Mouse (Mus musculus): ENCODE data around the gene Brdt. TPM values are rescaled to one million over a fixed set of nuclear protein-coding genes. Genes with fewer than 3 reads are reported as not detected.

The Brdt gene
- under 1 TPM; 0.16 to 0.29 TPM for polyA plus RNA-seq (2017; shearing (Covaris generic))

- ATAC-seq = no peak
Measured at GRCm38 (mm10) chr5:107330916-107331421, at the start of gene Brdt. Gene Brdt, plus strand, starts transcription at chr5:107331159.

DNA sequence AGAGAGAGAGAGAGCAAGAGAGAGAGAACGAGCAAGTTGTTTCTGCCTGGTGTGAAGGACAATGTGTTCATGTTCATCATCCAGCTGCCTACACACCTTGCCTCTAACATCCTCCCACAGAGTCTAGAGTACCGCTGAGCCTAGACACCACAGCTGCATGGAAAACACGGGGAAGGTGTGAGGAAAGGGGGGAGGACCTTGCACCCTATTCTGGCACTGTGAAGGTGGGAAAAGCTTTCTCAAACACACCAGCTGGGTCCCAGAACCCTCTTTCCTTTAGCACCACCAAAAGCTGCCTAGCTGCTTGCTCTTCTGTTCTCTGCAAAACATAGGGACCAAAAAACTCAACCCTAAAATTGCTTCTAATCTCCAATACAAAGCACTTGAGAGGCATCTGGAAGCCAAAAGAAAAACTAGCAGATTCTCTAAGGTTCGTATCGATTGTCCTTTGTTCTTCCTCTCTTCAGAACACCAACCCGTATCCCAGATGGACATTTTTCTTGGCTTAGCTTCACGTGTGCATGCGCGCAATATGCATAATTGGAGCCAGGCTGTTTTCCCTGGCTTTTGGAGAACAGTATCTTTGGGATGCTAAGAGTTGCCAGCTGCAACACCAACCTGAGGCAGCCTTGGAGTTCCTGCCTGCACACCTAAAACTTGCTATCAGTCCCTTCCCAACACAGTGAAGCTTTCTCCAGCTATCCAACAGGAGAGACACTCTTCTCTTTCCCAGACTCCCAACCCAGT, 48.2 kb upstream of the Brdt start:
- ATAC-seq = no peak

DNA sequence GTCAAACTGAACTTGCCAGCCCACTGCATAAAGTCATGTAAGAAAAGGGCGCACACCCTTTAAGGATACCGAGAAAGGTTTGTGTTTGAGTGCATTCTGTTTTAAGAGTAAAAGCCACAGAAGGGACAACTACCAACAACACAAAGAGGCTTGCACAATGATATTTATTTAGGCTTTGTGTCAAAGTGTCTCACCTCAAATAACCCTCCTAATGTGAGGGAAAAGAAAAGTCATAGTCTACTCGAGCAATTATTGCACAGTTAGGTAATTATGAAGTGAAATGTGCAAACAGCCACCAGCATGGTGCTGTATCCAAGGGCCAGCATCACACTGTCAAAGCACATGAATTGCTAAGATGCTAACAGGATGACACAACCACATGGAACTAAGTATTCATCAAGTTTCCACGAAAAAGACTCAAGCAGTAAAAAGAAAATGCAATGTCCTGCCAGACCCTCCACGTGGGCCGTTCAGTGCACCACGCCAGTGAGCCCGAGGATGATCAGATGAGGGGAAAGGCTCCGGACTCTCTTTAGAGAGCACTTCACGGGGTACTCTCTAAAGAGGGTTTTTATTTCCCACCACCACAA, 46.9 kb upstream of the Brdt start:
- ATAC-seq = no peak

DNA sequence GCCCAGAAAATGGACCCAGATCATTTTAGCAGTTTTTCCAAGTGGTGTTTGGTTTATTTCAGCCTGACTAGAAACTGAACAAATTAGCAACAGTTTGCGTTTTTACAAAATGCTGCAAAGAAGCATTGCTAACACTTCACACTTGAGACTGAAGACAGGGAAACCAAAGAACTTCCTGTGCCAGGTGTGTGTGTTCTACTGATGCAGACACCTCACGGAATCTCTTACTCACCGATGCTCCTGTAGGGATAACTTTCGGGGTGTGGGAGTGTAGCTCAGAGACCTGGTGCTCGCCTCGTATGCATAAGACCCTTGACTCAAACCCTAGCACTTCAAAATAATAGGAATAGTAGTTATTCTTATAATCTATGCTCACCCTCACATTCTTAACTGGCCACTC, 45.4 kb upstream of the Brdt start:
- no peak for ATAC-seq

GRCm38 (mm10) chr5:107287254-107287907, 43.6 kb upstream of the Brdt start:
- ATAC-seq = peak; percentile 45

GRCm38 (mm10) chr5:107287908-107288267, 43.1 kb upstream of the Brdt start:
- no peak for ATAC-seq

DNA sequence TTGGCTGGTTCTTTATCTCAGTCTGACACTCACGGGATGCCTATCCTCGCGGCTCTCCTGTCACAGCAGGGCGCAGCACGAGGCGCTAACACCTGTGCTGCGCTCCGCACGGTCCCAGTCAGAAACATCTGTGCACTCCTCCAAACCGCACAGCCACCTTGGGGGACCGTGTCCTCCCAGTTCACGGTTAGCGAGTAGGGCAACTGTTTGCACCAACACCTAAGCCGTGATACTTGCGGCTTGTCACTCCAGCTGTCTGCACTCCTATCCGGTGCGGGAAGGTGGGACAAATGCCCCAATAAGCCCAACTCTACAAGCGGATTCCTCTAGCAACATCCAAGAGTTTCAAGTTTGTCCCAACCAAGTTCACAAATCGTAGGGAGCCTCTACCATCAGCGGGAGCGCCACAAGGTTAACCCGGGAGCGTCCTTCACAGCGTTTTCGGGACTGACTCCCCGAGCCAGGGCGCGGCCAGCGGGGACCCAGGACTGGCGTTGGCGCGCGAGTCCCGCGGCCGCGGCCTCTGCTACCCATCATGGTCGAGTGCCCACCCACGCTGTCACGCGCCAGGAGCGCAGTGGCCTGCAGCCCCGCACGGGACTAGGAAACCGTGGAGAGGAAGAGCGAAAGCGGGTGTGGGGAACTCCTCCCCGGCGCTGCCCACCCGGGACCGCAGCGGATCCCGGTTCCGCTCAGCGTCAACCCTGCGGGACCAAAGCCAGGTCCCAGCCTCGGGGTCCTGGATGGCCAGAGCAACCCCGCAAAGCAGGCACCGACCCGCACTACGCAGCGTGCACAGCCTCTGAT, 42.3 kb upstream of the Brdt start:
- ATAC-seq = peak; percentile 29

DNA sequence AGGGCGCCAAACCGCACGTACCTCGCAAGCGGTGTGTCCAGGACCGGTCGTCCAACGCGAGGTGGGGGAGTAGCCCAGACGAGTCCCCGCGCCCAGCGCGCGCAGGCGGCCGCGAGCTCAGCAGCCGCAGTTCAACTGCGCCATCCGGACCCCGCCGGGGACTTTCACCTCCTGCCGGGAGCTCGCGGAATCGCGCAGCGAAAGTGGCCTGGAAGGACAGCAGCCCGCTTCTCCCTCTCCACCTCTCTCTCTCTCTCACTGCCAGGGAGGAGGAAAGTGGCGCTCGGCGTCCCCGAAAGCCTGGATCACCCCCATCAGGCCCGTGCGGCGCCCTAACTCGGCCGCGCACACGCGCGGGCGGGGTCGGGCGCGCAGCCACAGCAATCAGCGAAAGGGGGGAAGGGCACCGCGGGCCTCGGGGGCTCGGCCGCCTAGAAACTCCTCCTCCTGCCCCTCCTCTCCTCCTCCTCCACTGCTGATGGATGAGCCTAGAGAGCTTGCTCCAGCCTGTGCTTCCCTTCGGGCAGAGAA, 41.7 kb upstream of the Brdt start, which contains the start of gene Tgfbr3:
TSS of gene Tgfbr3 (minus strand) at position 396 of the 531 bp plus-strand sequence.
- peak; percentile 70 for ATAC-seq

DNA sequence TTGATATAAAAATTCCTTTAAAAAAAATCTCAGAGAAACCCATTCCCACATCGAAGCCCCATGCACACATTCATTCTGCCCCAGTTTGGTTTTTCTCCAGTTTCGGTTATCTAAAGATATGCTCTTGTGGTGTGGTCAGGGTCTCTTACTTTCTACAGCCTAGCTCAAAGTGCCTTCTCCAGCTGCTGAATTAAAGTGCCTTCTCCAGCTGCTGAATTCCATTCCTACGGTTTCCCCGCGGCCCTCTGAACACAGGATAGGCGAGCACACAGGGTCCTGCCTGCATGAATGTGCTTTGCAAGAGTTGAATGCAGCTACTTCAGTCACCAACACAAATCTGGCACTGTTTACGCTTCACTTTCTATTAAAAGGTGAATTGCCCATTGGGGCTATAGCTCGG, 41.0 kb upstream of the Brdt start:
- no peak for ATAC-seq

- ATAC-seq = no peak
Measured at GRCm38 (mm10) chr5:107294041-107294440, 36.9 kb upstream of the Brdt start.

DNA sequence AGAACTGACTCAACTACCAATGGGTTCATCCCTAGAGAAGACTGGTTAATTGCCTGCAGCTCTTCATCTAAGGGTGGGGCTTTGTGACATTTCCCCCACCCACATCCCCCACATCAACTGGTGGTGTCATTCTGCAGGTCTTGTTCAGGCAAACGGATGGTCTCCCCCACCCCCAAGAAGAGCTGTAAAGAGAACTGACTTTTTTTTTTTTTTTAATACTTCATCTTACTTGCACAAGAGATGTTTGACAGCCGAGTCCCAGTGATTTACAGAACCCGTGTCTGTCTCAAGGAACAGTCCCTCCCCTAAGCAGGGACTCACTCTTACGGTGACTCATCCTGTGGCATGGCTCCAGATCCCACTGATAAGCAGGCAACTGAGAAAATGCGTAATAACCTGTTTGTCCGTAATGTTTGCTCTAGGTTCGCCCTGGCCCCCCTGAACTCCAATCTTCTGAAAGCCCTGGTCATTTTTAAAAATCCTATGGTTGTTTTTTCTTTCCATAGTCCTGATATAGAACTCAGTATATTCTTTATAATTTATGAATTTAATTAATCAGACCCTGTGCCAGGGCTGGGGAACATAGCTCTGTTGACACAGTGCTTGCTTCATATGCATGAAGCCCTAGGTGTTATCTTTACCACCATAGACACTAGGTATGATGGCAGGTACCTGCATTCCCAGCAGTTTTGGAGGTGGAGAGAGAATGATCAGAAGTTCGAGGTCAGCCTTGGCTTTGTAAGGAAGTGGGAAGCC, 35.7 kb upstream of the Brdt start:
- peak; percentile 49 for ATAC-seq

- ATAC-seq = no peak
Measured at GRCm38 (mm10) chr5:107295817-107296511, 35.0 kb upstream of the Brdt start.

- no peak for ATAC-seq
Measured at GRCm38 (mm10) chr5:107296512-107297322, 34.2 kb upstream of the Brdt start.

- no peak for ATAC-seq
Measured at GRCm38 (mm10) chr5:107298854-107299253, 32.1 kb upstream of the Brdt start.

- ATAC-seq = peak; percentile 63
Measured at GRCm38 (mm10) chr5:107303350-107303861, 27.6 kb upstream of the Brdt start.

GRCm38 (mm10) chr5:107304117-107304825, 26.7 kb upstream of the Brdt start:
- ATAC-seq = no peak

DNA sequence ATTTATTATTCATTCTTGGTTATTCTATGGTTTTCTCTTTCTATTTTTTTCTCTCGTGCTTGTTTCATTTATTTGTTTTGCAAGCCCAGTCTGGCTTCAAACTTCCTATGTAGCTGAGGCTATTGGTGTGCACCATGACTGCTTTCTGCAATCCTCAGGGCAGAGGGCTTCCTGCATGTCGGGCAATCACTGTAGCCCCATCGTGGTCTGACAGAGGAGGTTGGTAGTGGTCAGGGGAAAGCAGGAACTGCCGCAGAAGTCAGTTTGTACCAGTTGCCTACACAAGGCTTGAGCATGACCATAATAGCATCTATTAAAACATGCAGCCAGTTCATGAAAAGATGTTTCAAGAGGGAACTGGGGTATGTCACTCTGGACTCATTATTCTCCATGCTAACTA, 23.5 kb upstream of the Brdt start:
- no peak for ATAC-seq

GRCm38 (mm10) chr5:107317141-107317540, 13.8 kb upstream of the Brdt start:
- ATAC-seq = no peak

DNA sequence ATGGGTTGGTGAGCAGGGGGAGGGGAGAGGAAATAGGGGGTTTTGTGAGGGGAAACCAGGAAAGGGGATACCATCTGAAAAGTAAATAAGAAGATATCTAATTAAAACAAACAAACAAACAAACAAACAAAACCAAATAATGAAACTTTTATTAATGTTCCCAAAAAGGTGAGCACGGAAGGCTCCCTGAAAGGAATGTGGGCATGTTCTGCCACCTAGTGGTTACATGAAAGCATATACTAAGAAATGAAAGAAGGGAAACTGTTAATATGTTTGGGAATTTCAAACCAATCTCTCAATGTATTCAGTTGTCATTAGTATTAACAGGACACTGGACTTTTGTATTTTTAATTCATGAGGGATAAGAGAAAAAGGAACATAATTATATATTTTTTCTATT, 10.3 kb upstream of the Brdt start:
- ATAC-seq = no peak

Data from activated CD4-positive, CD25-positive, alpha-beta regulatory T cell, adult 4 months (primary cell).